Mouse (Mus musculus): Measurements from ENCODE around the gene Paf1.

GRCm38 (mm10) chr7:28376011-28376771, 16.6 kb upstream of the Paf1 start:
- TF ChIP-seq POLR2A (IDR thresholded peaks at IDR 0.05; ENCODE audit: low read depth, low read length) (peak; percentile 88), CTCF (conservative IDR thresholded peaks at IDR 0.05; ENCODE audit: insufficient read depth, insufficient read length, low read depth, low read length) (0 out of 2 replicates have a peak, but pooled peaks have one; percentile 11)
